Mouse (Mus musculus): ENCODE results near the gene Tmprss11a.

DNA sequence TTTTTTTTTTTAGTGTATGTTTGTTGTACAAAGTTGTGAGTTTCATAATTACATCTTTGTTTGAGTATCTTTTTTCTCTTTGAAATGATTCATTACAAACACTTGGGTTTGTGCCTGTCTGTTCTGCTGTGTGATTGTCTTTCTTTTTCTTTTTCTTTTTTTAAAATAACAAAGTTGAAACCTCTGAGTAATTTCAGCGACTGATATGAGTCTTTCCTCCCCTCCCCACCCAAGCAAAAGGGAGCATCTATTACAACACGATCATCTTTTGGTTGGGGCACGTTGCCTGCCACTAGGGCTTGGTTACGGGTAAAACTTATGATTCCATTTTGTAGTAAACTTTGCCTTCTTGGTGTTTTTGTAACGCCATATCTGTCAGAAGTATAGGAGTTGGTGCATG, 37.7 kb downstream of the Tmprss11a start:
- TF ChIP-seq CTCF (IDR thresholded peaks at IDR 0.05; ENCODE audit: extremely low read depth, insufficient read length, insufficient replicate concordance, low read depth, low read length) (no peak), POLR2A (IDR thresholded peaks at IDR 0.05; ENCODE audit: low read depth, low read length) (no peak)
